Mouse (Mus musculus): Measurements from ENCODE around the gene Cbx1. TPM values are rescaled to one million over a fixed set of nuclear protein-coding genes. Genes with fewer than 3 reads are reported as not detected.

Cbx1 gene
- polyA plus RNA-seq, 1 experiment, result 1.5 TPM

GRCm38 (mm10) chr11:96758402-96758801 is 30.5 kb upstream of the Cbx1 start:
- no peaks in the 10 kb centered on the region for H3K4me1 ChIP-seq (ENCODE audit: control insufficient read depth)
- no peaks in the 10 kb centered on the region for H3K27me3 ChIP-seq (ENCODE audit: control insufficient read depth)
- no peaks in the 10 kb centered on the region for H3K9me3 ChIP-seq (ENCODE audit: control insufficient read depth, low read length)
- TF ChIP-seq TAL1 (IDR thresholded peaks at IDR 0.05; ENCODE audit: low read length) (no peak), GATA1 (IDR thresholded peaks at IDR 0.05; ENCODE audit: low read length) (no peak)
- H3K4me3 ChIP-seq (replicated peaks), result no peak overlapping the region
- H3K36me3 ChIP-seq (ENCODE audit: control insufficient read depth), result no peaks in the 10 kb centered on the region

DNA sequence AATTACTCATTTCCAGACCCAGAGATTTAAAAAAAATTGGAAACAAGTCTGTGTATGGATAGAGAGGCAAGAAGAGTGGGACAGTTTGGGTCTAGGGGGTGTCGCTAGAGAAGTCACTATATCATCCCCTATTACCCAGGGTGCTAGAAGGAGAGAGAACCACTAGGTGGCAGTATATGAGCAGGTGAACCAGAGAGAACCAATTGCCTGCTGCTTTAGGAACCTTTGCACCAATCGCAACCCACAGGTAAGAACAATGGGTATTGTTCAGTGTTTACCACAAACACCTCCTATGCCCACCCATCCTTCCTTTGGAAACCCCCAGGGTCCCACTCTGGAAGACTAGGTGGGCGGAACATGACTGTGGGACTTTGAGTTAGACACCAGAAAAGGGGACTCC is 28.9 kb upstream of the Cbx1 start:
- TF ChIP-seq TAL1 (IDR thresholded peaks at IDR 0.05; ENCODE audit: low read length), result no peak
- no peak for TF ChIP-seq GATA1 (IDR thresholded peaks at IDR 0.05; ENCODE audit: low read length)
- Histone ChIP-seq H3K4me3 (replicated peaks) (no peak overlapping the region), H3K36me3 (ENCODE audit: control insufficient read depth) (no peaks in the 10 kb centered on the region), H3K9me3 (ENCODE audit: control insufficient read depth, low read length) (no peaks in the 10 kb centered on the region), H3K4me1 (ENCODE audit: control insufficient read depth) (no peaks in the 10 kb centered on the region), H3K27me3 (ENCODE audit: control insufficient read depth) (no peaks in the 10 kb centered on the region)

- no peaks in the 10 kb centered on the region for H3K9me3 ChIP-seq (ENCODE audit: control insufficient read depth, low read length)
- H3K36me3 ChIP-seq (ENCODE audit: control insufficient read depth), result peaks cover 1% of the 10 kb centered on the region; the same call in 1 of the 2 replicates
These were observed 26.9 kb upstream of the Cbx1 start for GRCm38 (mm10) chr11:96761984-96762383.

GRCm38 (mm10) chr11:96762742-96763470 is 26.0 kb upstream of the Cbx1 start:
- Histone ChIP-seq H3K4me3 (replicated peaks) (no peak overlapping the region), H3K36me3 (ENCODE audit: control insufficient read depth) (peaks cover 9% of the 10 kb centered on the region)

More at GRCm38 (mm10) chr11:96761984-96762383, 26.9 kb upstream of the Cbx1 start:
- H3K27me3 ChIP-seq (ENCODE audit: control insufficient read depth), result no peaks in the 10 kb centered on the region
- H3K4me3 ChIP-seq (replicated peaks), result no peak overlapping the region
- no peak for TF ChIP-seq GATA1 (IDR thresholded peaks at IDR 0.05; ENCODE audit: low read length)
- TF ChIP-seq TAL1 (IDR thresholded peaks at IDR 0.05; ENCODE audit: low read length), result no peak
- H3K4me1 ChIP-seq (ENCODE audit: control insufficient read depth), result no peaks in the 10 kb centered on the region

DNA sequence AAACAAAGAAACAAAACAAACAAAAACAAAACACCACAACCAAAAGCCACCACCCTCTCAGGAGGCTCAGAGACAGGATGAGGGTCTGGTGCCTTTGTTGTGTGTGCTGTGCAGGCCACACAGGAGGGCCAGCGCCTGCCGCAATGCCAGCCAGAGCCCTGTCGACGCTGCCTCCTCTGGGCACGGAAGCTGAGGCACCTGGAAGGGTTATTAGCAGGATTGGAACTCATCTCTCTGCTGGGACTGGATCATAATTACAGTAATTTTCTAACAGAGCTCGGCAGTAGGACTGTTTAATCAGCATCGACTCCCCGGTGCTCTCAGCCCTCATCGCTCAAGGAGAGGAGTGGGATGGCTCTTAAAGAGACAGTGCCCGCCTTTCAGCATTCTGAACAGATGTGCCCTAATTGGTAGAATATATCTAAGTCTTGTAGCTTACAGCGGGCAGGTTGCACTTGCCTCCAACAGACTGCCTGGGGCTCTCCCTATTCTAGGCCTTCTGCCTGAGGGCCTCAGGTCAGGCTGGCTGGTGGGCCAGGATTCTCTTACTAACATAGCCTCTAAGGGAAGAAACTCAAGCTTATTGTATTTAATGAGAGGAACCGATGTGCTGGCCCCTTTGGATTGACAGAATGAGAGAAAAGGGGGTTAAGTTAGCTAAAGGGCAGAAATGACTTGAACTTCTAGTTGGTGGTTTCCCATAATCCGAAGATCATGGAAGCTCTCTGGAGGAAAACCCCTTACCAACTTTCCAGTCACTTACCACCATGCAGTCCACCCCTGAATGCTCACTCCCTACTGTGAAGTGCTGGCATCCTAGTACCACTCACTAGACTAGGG is 24.2 kb upstream of the Cbx1 start:
- H3K4me3 ChIP-seq (replicated peaks), result no peak overlapping the region
- no peaks in the 10 kb centered on the region for H3K27me3 ChIP-seq (ENCODE audit: control insufficient read depth)
- TF ChIP-seq TAL1 (IDR thresholded peaks at IDR 0.05; ENCODE audit: low read length) (no peak), GATA1 (IDR thresholded peaks at IDR 0.05; ENCODE audit: low read length) (no peak)
- H3K4me1 ChIP-seq (ENCODE audit: control insufficient read depth), result no peaks in the 10 kb centered on the region
- H3K9me3 ChIP-seq (ENCODE audit: control insufficient read depth, low read length), result no peaks in the 10 kb centered on the region
- H3K36me3 ChIP-seq (ENCODE audit: control insufficient read depth), result peaks cover 26% of the 10 kb centered on the region

More at GRCm38 (mm10) chr11:96762742-96763470, 26.0 kb upstream of the Cbx1 start:
- TF ChIP-seq GATA1 (IDR thresholded peaks at IDR 0.05; ENCODE audit: low read length), result no peak
- TF ChIP-seq TAL1 (IDR thresholded peaks at IDR 0.05; ENCODE audit: low read length), result no peak
- no peaks in the 10 kb centered on the region for H3K9me3 ChIP-seq (ENCODE audit: control insufficient read depth, low read length)
- H3K4me1 ChIP-seq (ENCODE audit: control insufficient read depth), result no peaks in the 10 kb centered on the region
- H3K27me3 ChIP-seq (ENCODE audit: control insufficient read depth), result no peaks in the 10 kb centered on the region

DNA sequence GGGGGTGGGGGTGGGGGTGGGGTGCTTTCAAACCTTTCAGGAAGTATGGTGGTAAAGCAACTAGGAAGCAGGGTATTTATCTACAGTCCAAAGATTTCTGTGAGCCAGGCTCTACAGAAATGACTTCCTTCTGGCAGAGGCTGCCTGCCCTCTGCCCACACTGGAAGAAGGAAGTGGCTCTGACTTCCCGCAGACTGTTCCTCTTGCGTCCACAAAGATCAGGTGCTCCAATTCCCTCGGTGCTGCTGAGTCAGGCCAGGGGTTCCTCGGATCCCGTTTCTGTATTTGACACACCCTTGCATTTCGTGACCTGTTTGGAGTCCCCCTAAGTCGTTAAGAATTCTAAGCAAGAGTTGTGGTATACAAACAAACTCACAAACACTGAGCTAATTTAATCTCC is 23.3 kb upstream of the Cbx1 start:
- H3K4me1 ChIP-seq (ENCODE audit: control insufficient read depth), result no peaks in the 10 kb centered on the region
- H3K36me3 ChIP-seq (ENCODE audit: control insufficient read depth), result peaks cover 36% of the 10 kb centered on the region
- no peak for TF ChIP-seq GATA1 (IDR thresholded peaks at IDR 0.05; ENCODE audit: low read length)
- no peak for TF ChIP-seq TAL1 (IDR thresholded peaks at IDR 0.05; ENCODE audit: low read length)
- H3K9me3 ChIP-seq (ENCODE audit: control insufficient read depth, low read length), result no peaks in the 10 kb centered on the region
- H3K4me3 ChIP-seq (replicated peaks), result no peak overlapping the region
- H3K27me3 ChIP-seq (ENCODE audit: control insufficient read depth), result no peaks in the 10 kb centered on the region

DNA sequence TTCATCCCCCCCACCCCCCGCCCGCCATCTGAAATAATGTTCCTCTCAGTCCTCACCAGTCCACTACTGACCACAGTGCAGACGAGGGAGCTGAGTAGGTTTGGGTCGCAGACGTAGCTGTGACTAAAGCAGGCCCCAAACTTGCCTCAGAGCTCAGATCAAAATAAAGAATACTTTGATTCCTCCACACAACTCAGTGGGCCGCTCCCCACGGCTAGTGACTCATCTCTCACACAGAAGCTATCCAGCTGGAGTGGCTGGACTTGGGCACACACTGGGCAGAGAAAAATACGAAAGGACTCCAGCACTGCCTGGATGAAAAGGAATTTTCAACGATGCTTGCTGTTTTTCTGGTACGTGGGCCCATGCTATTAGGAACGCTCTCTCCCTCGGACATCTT is 22.4 kb upstream of the Cbx1 start:
- no peaks in the 10 kb centered on the region for H3K27me3 ChIP-seq (ENCODE audit: control insufficient read depth)
- H3K4me3 ChIP-seq (replicated peaks), result no peak overlapping the region
- no peak for TF ChIP-seq GATA1 (IDR thresholded peaks at IDR 0.05; ENCODE audit: low read length)
- TF ChIP-seq TAL1 (IDR thresholded peaks at IDR 0.05; ENCODE audit: low read length), result no peak
- H3K9me3 ChIP-seq (ENCODE audit: control insufficient read depth, low read length), result no peaks in the 10 kb centered on the region
- peaks cover 45% of the 10 kb centered on the region for H3K36me3 ChIP-seq (ENCODE audit: control insufficient read depth)
- H3K4me1 ChIP-seq (ENCODE audit: control insufficient read depth), result no peaks in the 10 kb centered on the region

DNA sequence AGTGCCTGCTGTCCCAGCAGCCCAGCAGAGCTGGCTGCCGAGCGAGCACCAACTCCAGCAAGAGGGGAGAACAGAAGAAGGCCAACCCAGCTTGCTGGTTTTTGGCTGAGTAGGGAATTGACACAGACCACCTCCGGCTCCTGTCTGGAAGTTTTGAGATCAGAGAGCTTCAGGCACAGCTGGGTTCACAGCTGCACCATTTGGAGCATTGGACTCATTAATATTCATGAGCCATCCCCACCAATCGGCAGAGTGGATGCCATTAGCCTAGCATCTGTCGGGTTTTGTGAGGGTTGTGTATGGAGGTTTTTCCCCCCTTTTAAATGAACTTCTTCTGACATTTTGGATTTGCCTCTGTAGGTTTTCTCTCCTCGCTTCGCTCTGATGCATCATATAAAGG is 21.8 kb upstream of the Cbx1 start:
- Histone ChIP-seq H3K27me3 (ENCODE audit: control insufficient read depth) (no peaks in the 10 kb centered on the region), H3K9me3 (ENCODE audit: control insufficient read depth, low read length) (no peaks in the 10 kb centered on the region), H3K4me1 (ENCODE audit: control insufficient read depth) (no peaks in the 10 kb centered on the region), H3K4me3 (replicated peaks) (no peak overlapping the region), H3K36me3 (ENCODE audit: control insufficient read depth) (peaks cover 50% of the 10 kb centered on the region)
- TF ChIP-seq TAL1 (IDR thresholded peaks at IDR 0.05; ENCODE audit: low read length) (no peak), GATA1 (IDR thresholded peaks at IDR 0.05; ENCODE audit: low read length) (no peak)

- no peak for TF ChIP-seq TAL1 (IDR thresholded peaks at IDR 0.05; ENCODE audit: low read length)
- TF ChIP-seq GATA1 (IDR thresholded peaks at IDR 0.05; ENCODE audit: low read length), result no peak
- Histone ChIP-seq H3K9me3 (ENCODE audit: control insufficient read depth, low read length) (no peaks in the 10 kb centered on the region), H3K36me3 (ENCODE audit: control insufficient read depth) (peaks cover 62% of the 10 kb centered on the region), H3K4me1 (ENCODE audit: control insufficient read depth) (no peaks in the 10 kb centered on the region), H3K27me3 (ENCODE audit: control insufficient read depth) (no peaks in the 10 kb centered on the region), H3K4me3 (replicated peaks) (no peak overlapping the region)
These were observed 20.7 kb upstream of the Cbx1 start for GRCm38 (mm10) chr11:96768240-96768639.

All from erythroblast, embryonic 14.5 days (primary cell).